Mouse (Mus musculus): ENCODE data around the gene Ubr1.

The Ubr1 gene

GRCm38 (mm10) chr2:120853151-120853550, 117.4 kb downstream of the Ubr1 start:
- DNase-seq (ENCODE audit: low spot score in 2 of 2): peak; percentile 72 to 74

DNA sequence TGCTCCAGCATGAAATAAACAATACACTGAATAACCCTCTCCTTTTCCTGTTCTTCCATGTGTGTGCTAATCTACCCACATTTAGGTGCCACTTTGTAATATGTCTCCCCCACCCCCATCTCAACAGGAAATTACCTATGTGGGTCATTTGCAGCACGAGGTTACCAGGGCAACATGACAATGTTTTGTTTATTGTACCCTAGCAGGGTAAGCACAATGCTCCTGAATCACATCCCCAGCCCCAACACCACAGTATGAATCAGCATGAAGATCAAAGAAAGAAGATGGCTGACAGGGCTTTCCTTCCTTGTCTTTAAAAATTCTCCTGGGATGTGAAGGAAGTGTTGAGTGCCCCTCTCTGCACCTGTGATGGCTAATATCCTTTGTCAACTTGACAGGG, 117.9 kb downstream of the Ubr1 start:
- peak; percentile 53 to 56 for DNase-seq (ENCODE audit: low spot score in 2 of 2)

GRCm38 (mm10) chr2:120850424-120851082, 120.0 kb downstream of the Ubr1 start, which contains the start of gene Ttbk2:
TSS of gene Ttbk2 (minus strand) at chr2:120850604.
- peak; percentile 95 to 98 for DNase-seq (ENCODE audit: low spot score in 2 of 2)

DNA sequence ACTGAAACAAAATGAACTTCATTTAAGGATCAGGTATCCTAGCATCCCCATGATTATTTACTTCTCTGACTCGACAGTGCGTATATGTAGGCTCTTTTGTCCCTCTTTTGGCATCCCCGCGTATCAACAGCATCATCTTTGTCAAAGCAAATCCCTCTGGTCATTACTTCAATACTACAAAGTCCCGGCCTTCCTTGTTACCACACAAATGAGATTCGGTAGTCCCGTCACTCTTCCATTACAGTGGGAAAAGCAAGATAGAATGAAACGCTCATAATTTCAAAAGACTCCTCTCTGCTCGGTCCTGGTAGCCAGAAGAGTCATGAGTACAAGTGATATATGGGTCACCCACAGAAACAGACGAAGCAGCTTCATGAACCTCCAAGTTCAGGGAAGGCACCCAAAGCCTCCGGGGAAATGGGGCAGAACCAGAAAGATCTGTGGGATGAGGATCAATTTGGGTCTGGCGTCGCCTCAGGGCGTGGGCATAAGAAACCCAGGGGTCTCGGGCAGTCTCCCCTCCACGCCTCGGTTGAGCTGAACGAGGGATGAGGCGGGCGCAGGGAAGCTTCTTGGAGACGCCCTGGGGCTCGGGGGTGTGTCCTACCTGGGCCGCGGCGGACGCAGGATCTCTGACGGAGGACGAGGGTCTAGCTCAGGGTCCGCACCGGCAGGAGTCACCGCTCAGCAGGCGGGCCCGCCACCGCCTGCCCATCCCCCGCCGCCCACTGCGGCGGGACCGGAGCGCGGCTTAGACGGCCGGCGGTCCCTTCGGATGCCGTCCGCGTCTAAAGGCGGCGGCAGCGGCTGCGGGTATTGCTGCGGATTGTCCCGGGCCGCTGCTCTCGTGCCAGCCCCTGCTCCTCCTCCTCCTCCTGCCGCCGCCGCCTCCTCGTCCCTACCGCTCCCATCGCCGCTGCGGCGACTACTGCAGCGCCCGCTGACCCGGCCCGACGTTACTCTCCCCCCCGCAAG, 120.8 kb downstream of the Ubr1 start, which contains the start of gene Cdan1:
TSS of gene Cdan1 (minus strand) at position 680 of the 975 bp plus-strand sequence.
- DNase-seq (ENCODE audit: low spot score in 2 of 2): peak; percentile 34 to 40

- DNase-seq (ENCODE audit: low spot score in 2 of 2): no peak
Measured at GRCm38 (mm10) chr2:120845280-120845679, 125.2 kb downstream of the Ubr1 start.

- no peak for DNase-seq (ENCODE audit: low spot score in 2 of 2)
Measured at GRCm38 (mm10) chr2:120843990-120844389, 126.5 kb downstream of the Ubr1 start.

- DNase-seq (ENCODE audit: low spot score in 2 of 2): no peak
Measured at GRCm38 (mm10) chr2:120841211-120841610, 129.3 kb downstream of the Ubr1 start.

GRCm38 (mm10) chr2:120835167-120835566, 135.3 kb downstream of the Ubr1 start:
- DNase-seq (ENCODE audit: low spot score in 2 of 2): no peak

DNA sequence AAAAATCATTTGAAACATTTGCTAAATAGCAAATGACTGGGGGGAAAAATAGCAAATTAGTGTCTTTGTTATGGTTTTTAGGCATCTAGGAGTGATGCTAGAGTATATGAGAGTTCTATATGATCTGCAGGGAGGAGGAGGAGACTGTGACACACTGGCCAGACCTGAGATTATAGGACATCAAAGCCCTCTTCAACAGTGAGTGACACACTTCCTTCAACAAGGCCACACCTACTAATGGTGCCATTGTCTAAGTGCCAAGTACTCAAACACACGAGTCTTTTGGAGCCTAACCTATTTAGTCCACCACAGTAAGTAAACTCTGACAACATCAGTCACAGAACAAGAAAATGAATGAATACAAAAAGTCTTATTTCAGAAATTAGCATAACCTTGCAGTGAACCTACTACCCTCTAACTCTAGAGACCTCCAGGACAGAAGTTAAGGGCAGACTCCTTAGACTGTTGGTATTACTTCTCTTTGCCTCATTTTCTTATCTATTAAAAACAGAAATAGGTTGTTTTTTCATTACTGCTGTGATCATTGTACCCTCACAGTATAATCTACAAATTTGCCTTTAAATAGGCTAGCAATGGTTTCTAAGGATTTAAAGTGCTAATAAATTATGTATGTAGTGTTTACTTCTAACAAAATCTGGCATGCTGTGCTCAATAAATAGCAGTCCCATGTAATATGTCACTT, 143.4 kb downstream of the Ubr1 start:
- DNase-seq (ENCODE audit: low spot score in 2 of 2): no peak
